Mouse (Mus musculus): ENCODE data around the gene Nhsl1. TPM values are rescaled to one million over a fixed set of nuclear protein-coding genes. Genes with fewer than 3 reads are reported as not detected.

Nhsl1 gene
- polyA plus RNA-seq, 1 experiment, result 3.0 TPM

GRCm38 (mm10) chr10:18403992-18404391 is 85.2 kb downstream of the Nhsl1 start:
- TF ChIP-seq MYOD1 (IDR thresholded peaks at IDR 0.05; ENCODE audit: control insufficient read depth, insufficient read length, low read depth) (no peak), USF1 (IDR thresholded peaks at IDR 0.05; ENCODE audit: low read depth) (no peak), MAX (IDR thresholded peaks at IDR 0.05) (no peak), MYOG (IDR thresholded peaks at IDR 0.05; ENCODE audit: control insufficient read depth, extremely low read depth, insufficient read length) (no peak), CTCF (IDR thresholded peaks at IDR 0.05; ENCODE audit: control insufficient read depth, insufficient read depth, insufficient read length) (no peak), FOSL1 (IDR thresholded peaks at IDR 0.05; ENCODE audit: insufficient read depth, low read length, poor library complexity, severe bottlenecking) (no peak), CEBPB (IDR thresholded peaks at IDR 0.05; ENCODE audit: low read depth) (no peak)
- Histone ChIP-seq H3K79me3 (ENCODE audit: low read depth) (no peaks in the 10 kb centered on the region), H3K27me3 (ENCODE audit: control insufficient read depth, insufficient read depth, insufficient read length) (no peaks in the 10 kb centered on the region), H3K36me3 (ENCODE audit: control insufficient read depth, insufficient read depth) (no peaks in the 10 kb centered on the region), H3K4me3 (ENCODE audit: insufficient read depth, poor library complexity, severe bottlenecking) (no peak overlapping the region), H3K79me2 (ENCODE audit: control insufficient read depth, insufficient read depth) (no peaks in the 10 kb centered on the region), H3ac (ENCODE audit: control insufficient read depth, insufficient read length, low read depth) (no peak overlapping the region)

- no peaks in the 10 kb centered on the region for H3K27me3 ChIP-seq (ENCODE audit: control insufficient read depth, insufficient read depth, insufficient read length)
- no peak overlapping the region for H3ac ChIP-seq (ENCODE audit: control insufficient read depth, insufficient read length, low read depth)
- TF ChIP-seq CTCF (IDR thresholded peaks at IDR 0.05; ENCODE audit: control insufficient read depth, insufficient read depth, insufficient read length), result no peak
- TF ChIP-seq MYOG (IDR thresholded peaks at IDR 0.05; ENCODE audit: control insufficient read depth, extremely low read depth, insufficient read length), result no peak
- no peak for TF ChIP-seq CEBPB (IDR thresholded peaks at IDR 0.05; ENCODE audit: low read depth)
- no peak for TF ChIP-seq USF1 (IDR thresholded peaks at IDR 0.05; ENCODE audit: low read depth)
- no peak for TF ChIP-seq MYOD1 (IDR thresholded peaks at IDR 0.05; ENCODE audit: control insufficient read depth, insufficient read length, low read depth)
- TF ChIP-seq FOSL1 (IDR thresholded peaks at IDR 0.05; ENCODE audit: insufficient read depth, low read length, poor library complexity, severe bottlenecking), result no peak
- TF ChIP-seq MAX (IDR thresholded peaks at IDR 0.05), result no peak
- H3K36me3 ChIP-seq (ENCODE audit: control insufficient read depth, insufficient read depth), result no peaks in the 10 kb centered on the region
- no peaks in the 10 kb centered on the region for H3K79me2 ChIP-seq (ENCODE audit: control insufficient read depth, insufficient read depth)
- H3K79me3 ChIP-seq (ENCODE audit: low read depth), result no peaks in the 10 kb centered on the region
- no peak overlapping the region for H3K4me3 ChIP-seq (ENCODE audit: insufficient read depth, poor library complexity, severe bottlenecking)
These were observed 85.9 kb downstream of the Nhsl1 start for GRCm38 (mm10) chr10:18404679-18405078.

GRCm38 (mm10) chr10:18407062-18407830 is 88.5 kb downstream of the Nhsl1 start:
- no peak overlapping the region for H3ac ChIP-seq (ENCODE audit: control insufficient read depth, insufficient read length, low read depth)
- TF ChIP-seq FOSL1 (IDR thresholded peaks at IDR 0.05; ENCODE audit: insufficient read depth, low read length, poor library complexity, severe bottlenecking), result no peak
- no peak for TF ChIP-seq MAX (IDR thresholded peaks at IDR 0.05)
- TF ChIP-seq CTCF (IDR thresholded peaks at IDR 0.05; ENCODE audit: control insufficient read depth, insufficient read depth, insufficient read length), result no peak
- no peak for TF ChIP-seq MYOD1 (IDR thresholded peaks at IDR 0.05; ENCODE audit: control insufficient read depth, insufficient read length, low read depth)
- no peak for TF ChIP-seq CEBPB (IDR thresholded peaks at IDR 0.05; ENCODE audit: low read depth)
- TF ChIP-seq MYOG (IDR thresholded peaks at IDR 0.05; ENCODE audit: control insufficient read depth, extremely low read depth, insufficient read length), result no peak
- no peak for TF ChIP-seq USF1 (IDR thresholded peaks at IDR 0.05; ENCODE audit: low read depth)
- H3K4me3 ChIP-seq (ENCODE audit: insufficient read depth, poor library complexity, severe bottlenecking), result peak overlapping the region; percentile 23

GRCm38 (mm10) chr10:18408128-18408527 is 89.3 kb downstream of the Nhsl1 start:
- Histone ChIP-seq H3K27me3 (ENCODE audit: control insufficient read depth, insufficient read depth, insufficient read length) (no peaks in the 10 kb centered on the region), H3K4me3 (ENCODE audit: insufficient read depth, poor library complexity, severe bottlenecking) (no peak overlapping the region), H3ac (ENCODE audit: control insufficient read depth, insufficient read length, low read depth) (no peak overlapping the region), H3K36me3 (ENCODE audit: control insufficient read depth, insufficient read depth) (no peaks in the 10 kb centered on the region), H3K79me2 (ENCODE audit: control insufficient read depth, insufficient read depth) (no peaks in the 10 kb centered on the region), H3K79me3 (ENCODE audit: low read depth) (no peaks in the 10 kb centered on the region)
- TF ChIP-seq MAX (IDR thresholded peaks at IDR 0.05), result no peak
- TF ChIP-seq CTCF (IDR thresholded peaks at IDR 0.05; ENCODE audit: control insufficient read depth, insufficient read depth, insufficient read length), result no peak
- TF ChIP-seq MYOG (IDR thresholded peaks at IDR 0.05; ENCODE audit: control insufficient read depth, extremely low read depth, insufficient read length), result no peak
- TF ChIP-seq USF1 (IDR thresholded peaks at IDR 0.05; ENCODE audit: low read depth), result no peak
- TF ChIP-seq MYOD1 (IDR thresholded peaks at IDR 0.05; ENCODE audit: control insufficient read depth, insufficient read length, low read depth), result no peak
- no peak for TF ChIP-seq CEBPB (IDR thresholded peaks at IDR 0.05; ENCODE audit: low read depth)
- TF ChIP-seq FOSL1 (IDR thresholded peaks at IDR 0.05; ENCODE audit: insufficient read depth, low read length, poor library complexity, severe bottlenecking), result no peak

More at GRCm38 (mm10) chr10:18407062-18407830, 88.5 kb downstream of the Nhsl1 start:
- H3K27me3 ChIP-seq (ENCODE audit: control insufficient read depth, insufficient read depth, insufficient read length), result no peaks in the 10 kb centered on the region
- H3K79me2 ChIP-seq (ENCODE audit: control insufficient read depth, insufficient read depth), result no peaks in the 10 kb centered on the region
- H3K36me3 ChIP-seq (ENCODE audit: control insufficient read depth, insufficient read depth), result no peaks in the 10 kb centered on the region
- H3K79me3 ChIP-seq (ENCODE audit: low read depth), result no peaks in the 10 kb centered on the region

- H3K4me3 ChIP-seq (ENCODE audit: insufficient read depth, poor library complexity, severe bottlenecking), result no peak overlapping the region
- H3ac ChIP-seq (ENCODE audit: control insufficient read depth, insufficient read length, low read depth), result no peak overlapping the region
These were observed 89.8 kb downstream of the Nhsl1 start for GRCm38 (mm10) chr10:18408635-18409034.

More at GRCm38 (mm10) chr10:18408635-18409034, 89.8 kb downstream of the Nhsl1 start:
- Histone ChIP-seq H3K79me3 (ENCODE audit: low read depth) (no peaks in the 10 kb centered on the region), H3K27me3 (ENCODE audit: control insufficient read depth, insufficient read depth, insufficient read length) (no peaks in the 10 kb centered on the region), H3K79me2 (ENCODE audit: control insufficient read depth, insufficient read depth) (no peaks in the 10 kb centered on the region), H3K36me3 (ENCODE audit: control insufficient read depth, insufficient read depth) (no peaks in the 10 kb centered on the region)
- no peak for TF ChIP-seq MYOD1 (IDR thresholded peaks at IDR 0.05; ENCODE audit: control insufficient read depth, insufficient read length, low read depth)
- TF ChIP-seq CEBPB (IDR thresholded peaks at IDR 0.05; ENCODE audit: low read depth), result no peak
- TF ChIP-seq USF1 (IDR thresholded peaks at IDR 0.05; ENCODE audit: low read depth), result no peak
- TF ChIP-seq MAX (IDR thresholded peaks at IDR 0.05), result no peak
- no peak for TF ChIP-seq CTCF (IDR thresholded peaks at IDR 0.05; ENCODE audit: control insufficient read depth, insufficient read depth, insufficient read length)
- no peak for TF ChIP-seq FOSL1 (IDR thresholded peaks at IDR 0.05; ENCODE audit: insufficient read depth, low read length, poor library complexity, severe bottlenecking)

Data from C2C12 (cell line).